Mouse (Mus musculus) small intestine, adult 2 months (tissue): ENCODE measurements around the gene C4bp.

Experiments used
- CTCF ChIP-seq: fragments of 200-500 bp; IDR thresholded peaks from 2 replicates; pipeline ENCODE4 v1.5.1; 2012; ENCODE audit warnings: low read depth, mild to moderate bottlenecking, control low read depth, inconsistent platforms, low read length, moderate library complexity, mixed read lengths; ENCODE audit not compliant: insufficient replicate concordance, insufficient read length; ENCODE audit errors: extremely low read depth
- POLR2A ChIP-seq: fragments of 200-500 bp; IDR thresholded peaks from 2 replicates; pipeline ENCODE4 v1.6.1; 2012; ENCODE audit warnings: low read depth, mild to moderate bottlenecking, control low read depth, inconsistent platforms, low read length, moderate library complexity

DNA sequence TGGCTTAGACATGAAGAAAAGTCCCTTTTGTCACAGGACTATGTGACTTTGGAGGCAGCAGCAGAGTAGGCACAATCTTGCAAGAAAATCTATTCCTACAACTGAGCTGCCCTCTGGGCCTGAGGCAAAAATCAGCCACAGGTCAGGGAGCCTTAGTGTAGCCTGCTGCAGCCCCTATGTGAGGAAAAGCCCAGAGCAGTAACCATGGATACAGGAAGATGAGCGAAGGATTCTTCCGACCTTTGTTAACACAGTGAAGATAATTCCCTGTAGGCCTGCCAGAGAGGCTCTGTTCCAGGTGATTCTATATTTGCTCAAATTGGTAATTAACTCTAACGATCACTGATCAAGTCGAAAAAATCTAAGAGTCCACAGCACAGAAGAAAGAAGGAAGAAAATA lies 17.3 kb downstream of the C4bp start:
- TF ChIP-seq POLR2A: no peak
- no peak for TF ChIP-seq CTCF
